Mouse (Mus musculus) MEL (cell line): ENCODE measurements around the gene Gm42421. TPM values are rescaled to one million over a fixed set of nuclear protein-coding genes. Genes with fewer than 3 reads are reported as not detected.

Experiments
- DNase-seq: peaks from one replicate; pipeline ENCODE4 v3.0.0; 2011; ENCODE audit warnings: low read depth, low spot score
- H3K27ac ChIP-seq: 2 replicates; pipeline ENCODE4 v1.5.1; 2012; ENCODE audit warnings: low read depth, mild to moderate bottlenecking, control low read depth, low read length, moderate library complexity; ENCODE audit not compliant: control insufficient read depth
- H3K27me3 ChIP-seq, 2 experiments: fragments of 150-350 bp in 1 of 2; sonication (generic) in 1 of 2; 2 replicates each; pipeline ENCODE4 v1.6.1; 2012; ENCODE audit warnings: low read length in 2 of 2, mild to moderate bottlenecking in 2 of 2, improper control_type of control experiment in 1 of 2, moderate library complexity in 1 of 2; ENCODE audit not compliant: insufficient read depth in 2 of 2, control insufficient read depth in 1 of 2
- H3K36me3 ChIP-seq, 2 experiments: 2 replicates each; pipeline ENCODE4 v1.6.1; 2012 to 2014; ENCODE audit warnings: low read length in 2 of 2, improper control_type of control experiment in 1 of 2, inconsistent platforms in 1 of 2, mild to moderate bottlenecking in 1 of 2; ENCODE audit not compliant: insufficient read depth in 2 of 2, control insufficient read depth in 1 of 2
- H3K4me1 ChIP-seq, 2 experiments: fragments of 150-350 bp in 1 of 2; sonication (generic) in 1 of 2; 2 replicates each; pipeline ENCODE4 v1.6.1; 2012; ENCODE audit warnings: low read length in 2 of 2, improper control_type of control experiment in 1 of 2, mild to moderate bottlenecking in 1 of 2; ENCODE audit not compliant: insufficient read depth in 2 of 2, control insufficient read depth in 1 of 2
- H3K4me3 ChIP-seq, 2 experiments: fragments of 150-350 bp in 1 of 2; sonication (generic) in 1 of 2; 2 replicates each; pipeline ENCODE4 v1.5.1; 2012; ENCODE audit warnings: low read depth in 2 of 2, low read length in 2 of 2, mild to moderate bottlenecking in 2 of 2, moderate library complexity in 2 of 2, control low read depth in 1 of 2, improper control_type of control experiment in 1 of 2; ENCODE audit not compliant: control insufficient read depth in 1 of 2, insufficient read depth in 1 of 2
- H3K79me2 ChIP-seq: 2 replicates; pipeline ENCODE4 v1.6.1; 2012; ENCODE audit warnings: mild to moderate bottlenecking, low read length, moderate library complexity; ENCODE audit not compliant: control insufficient read depth, poor library complexity, insufficient read depth
- H3K9ac ChIP-seq: 2 replicates; pipeline ENCODE4 v1.6.1; 2012; ENCODE audit warnings: low read depth, mild to moderate bottlenecking, control low read depth, low read length, moderate library complexity; ENCODE audit not compliant: control insufficient read depth, poor library complexity, severe bottlenecking
- H3K9me3 ChIP-seq: fragments of 150-350 bp; sonication (generic); replicated peaks from 2 replicates; pipeline ENCODE4 v1.6.1; 2012; ENCODE audit warnings: mild to moderate bottlenecking, low read length, improper control_type of control experiment, moderate library complexity; ENCODE audit not compliant: insufficient read depth
- BHLHE40 ChIP-seq: IDR thresholded peaks from 2 replicates; pipeline ENCODE4 v1.6.1; 2012; ENCODE audit warnings: low read depth, mild to moderate bottlenecking, inconsistent platforms, low read length, improper control_type of control experiment, borderline replicate concordance
- E2F4 ChIP-seq: IDR thresholded peaks from 2 replicates; pipeline ENCODE4 v1.6.1; 2011; ENCODE audit warnings: low read depth, low read length, improper control_type of control experiment, borderline replicate concordance
- ELF1 ChIP-seq: IDR thresholded peaks from 2 replicates; pipeline ENCODE4 v1.6.1; 2014; ENCODE audit warnings: low read depth, mild to moderate bottlenecking, inconsistent platforms, low read length, improper control_type of control experiment, moderate library complexity
- GATA1 ChIP-seq: IDR thresholded peaks from 2 replicates; pipeline ENCODE4 v1.6.1; 2011; ENCODE audit warnings: low read depth, low read length, improper control_type of control experiment
- JUND ChIP-seq: IDR thresholded peaks from 2 replicates; pipeline ENCODE4 v1.6.1; 2011; ENCODE audit warnings: low read depth, mild to moderate bottlenecking, improper control_type of control experiment, low read length
- KAT2A ChIP-seq: conservative IDR thresholded peaks from 2 replicates; pipeline ENCODE4 v1.6.1; 2012; ENCODE audit warnings: low read depth, low read length, improper control_type of control experiment, inconsistent platforms
- MAX ChIP-seq: IDR thresholded peaks from 2 replicates; pipeline ENCODE4 v1.6.1; 2011; ENCODE audit warnings: low read length, improper control_type of control experiment
- MAZ ChIP-seq: IDR thresholded peaks from 2 replicates; pipeline ENCODE4 v1.6.1; 2012; ENCODE audit warnings: low read depth, mild to moderate bottlenecking, inconsistent platforms, low read length, improper control_type of control experiment
- NELFE ChIP-seq: IDR thresholded peaks from 2 replicates; pipeline ENCODE4 v1.6.1; 2011; ENCODE audit warnings: low read depth, low read length, improper control_type of control experiment
- NRF1 ChIP-seq: IDR thresholded peaks from 2 replicates; pipeline ENCODE4 v1.6.1; 2014; ENCODE audit warnings: low read depth, mild to moderate bottlenecking, inconsistent platforms, low read length, improper control_type of control experiment, moderate library complexity; ENCODE audit not compliant: poor library complexity, insufficient read depth, severe bottlenecking
- POLR2A ChIP-seq, 2 experiments: IDR thresholded peaks; 2 replicates each; pipeline ENCODE4 v1.6.1; 2011 to 2012; ENCODE audit warnings: low read length in 2 of 2, mild to moderate bottlenecking in 2 of 2, control low read depth in 1 of 2, improper control_type of control experiment in 1 of 2, low read depth in 1 of 2, moderate library complexity in 1 of 2; ENCODE audit not compliant: control insufficient read depth in 1 of 2, insufficient read depth in 1 of 2, poor library complexity in 1 of 2
- POLR2AphosphoS5 ChIP-seq: IDR thresholded peaks from 2 replicates; pipeline ENCODE4 v1.6.1; 2012; ENCODE audit warnings: low read depth, borderline replicate concordance, mild to moderate bottlenecking, inconsistent platforms, low read length, moderate library complexity, mixed read lengths
- RAD21 ChIP-seq: IDR thresholded peaks from 2 replicates; pipeline ENCODE4 v1.6.1; 2011; ENCODE audit warnings: mild to moderate bottlenecking, low read depth, low read length, improper control_type of control experiment
- RCOR1 ChIP-seq: IDR thresholded peaks from 2 replicates; pipeline ENCODE4 v1.6.1; 2012; ENCODE audit warnings: low read depth, mild to moderate bottlenecking, inconsistent platforms, low read length, improper control_type of control experiment
- SIN3A ChIP-seq: IDR thresholded peaks from 2 replicates; pipeline ENCODE4 v1.6.1; 2012; ENCODE audit warnings: low read length, improper control_type of control experiment, inconsistent platforms
- SMC3 ChIP-seq: IDR thresholded peaks from 2 replicates; pipeline ENCODE4 v1.6.1; 2011; ENCODE audit warnings: low read depth, low read length, improper control_type of control experiment
- TAL1 ChIP-seq: IDR thresholded peaks from 2 replicates; pipeline ENCODE4 v1.6.1; 2012; ENCODE audit warnings: mild to moderate bottlenecking, inconsistent platforms, low read length, moderate library complexity, mixed read lengths
- UBTF ChIP-seq: IDR thresholded peaks from 2 replicates; pipeline ENCODE4 v1.6.1; 2012; ENCODE audit warnings: low read depth, mild to moderate bottlenecking, inconsistent platforms, low read length, improper control_type of control experiment, moderate library complexity, borderline replicate concordance; ENCODE audit not compliant: insufficient read depth
- USF1 ChIP-seq: IDR thresholded peaks from 2 replicates; pipeline ENCODE4 v1.6.1; 2014; ENCODE audit warnings: low read depth, mild to moderate bottlenecking, inconsistent platforms, low read length, improper control_type of control experiment, moderate library complexity
- USF2 ChIP-seq, 2 experiments: IDR thresholded peaks; 2 replicates each; pipeline ENCODE4 v1.6.1; 2011 to 2012; ENCODE audit warnings: improper control_type of control experiment in 2 of 2, low read length in 2 of 2, borderline replicate concordance in 1 of 2, inconsistent platforms in 1 of 2, low read depth in 1 of 2, mild to moderate bottlenecking in 1 of 2; ENCODE audit not compliant: insufficient read depth in 1 of 2
- ZKSCAN1 ChIP-seq: IDR thresholded peaks from 2 replicates; pipeline ENCODE4 v1.6.1; 2012; ENCODE audit warnings: low read depth, mild to moderate bottlenecking, inconsistent platforms, low read length, improper control_type of control experiment, moderate library complexity
- ZMIZ1 ChIP-seq: IDR thresholded peaks from 2 replicates; pipeline ENCODE4 v1.6.1; 2012; ENCODE audit warnings: low read depth, mild to moderate bottlenecking, inconsistent platforms, low read length, improper control_type of control experiment, moderate library complexity
- polyA plus RNA-seq, 2 experiments: library from polyadenylated mRNA; stranded (reverse) in 1 of 2; unstranded in 1 of 2; fragments of >175 nt in 1 of 2; fragments of >200 nt in 1 of 2; gene quantifications; 2 replicates each; pipeline versions ENCODE4 v1.2.1 to v1.2.4; 2012; ENCODE audit warnings: low replicate concordance in 2 of 2, low read depth in 1 of 2; ENCODE audit not compliant: insufficient read length in 2 of 2, insufficient read depth in 1 of 2, missing spikeins in 1 of 2
- total RNA-seq: library from RNA; depleted of rRNA; stranded (reverse); fragments of 300-350 nt; gene quantifications from 2 replicates; pipeline ENCODE4 v1.2.3, GENCODE M21; 2012

Gene Gm42421
- total and polyA plus RNA-seq, 3 experiments, result 0.39 to 0.84 TPM; not detected in 1

DNA sequence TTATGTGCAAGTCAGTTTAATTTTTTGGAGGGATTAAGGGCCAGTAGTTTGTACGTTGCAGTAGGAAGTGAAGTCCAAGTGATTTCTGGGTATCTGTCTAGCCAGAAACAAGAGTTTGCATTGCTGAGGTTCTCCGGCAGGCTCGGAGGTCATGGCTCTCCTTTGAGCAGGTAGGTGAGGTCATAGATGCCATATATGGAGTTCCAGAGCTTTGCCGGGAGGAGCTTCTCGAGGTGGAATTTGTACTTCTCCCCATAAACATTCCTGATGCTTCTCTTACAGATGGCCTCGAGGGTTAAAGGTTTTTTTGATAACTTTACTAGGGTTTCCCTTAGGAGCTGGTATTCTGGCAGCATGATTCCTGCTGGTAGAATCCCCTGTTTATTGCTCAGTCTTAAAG lies 37.2 kb upstream of the Gm42421 start:
- Histone ChIP-seq H3K9ac (no peak overlapping the region), H3K4me3 (no peak overlapping the region), H3K9me3 (no peaks in the 10 kb centered on the region), H3K79me2 (no peaks in the 10 kb centered on the region), H3K36me3 (peaks cover 5 to 9% of the 10 kb centered on the region in 2 experiments), H3K27ac (no peak overlapping the region), H3K27me3 (no peaks in the 10 kb centered on the region), H3K4me1 (peaks cover 2 to 13% of the 10 kb centered on the region in 2 experiments)
- TF ChIP-seq USF2 (IDR thresholded peaks at IDR 0.05; ENCODE audit: borderline replicate concordance in 1 of 2, insufficient read depth in 1 of 2, low read depth in 1 of 2, low read length in 2 of 2), result no peak
- no peak for TF ChIP-seq NRF1
- DNase-seq, result no peak

GRCm38 (mm10) chr5:143892255-143892886 lies 35.6 kb upstream of the Gm42421 start:
- no peak overlapping the region for H3K27ac ChIP-seq
- H3K4me1 ChIP-seq, result peaks cover 2 to 13% of the 10 kb centered on the region in 2 experiments
- no peaks in the 10 kb centered on the region for H3K9me3 ChIP-seq
- H3K79me2 ChIP-seq, result no peaks in the 10 kb centered on the region
- H3K36me3 ChIP-seq, result peaks cover 5 to 8% of the 10 kb centered on the region in 2 experiments
- H3K4me3 ChIP-seq, result no peak overlapping the region
- TF ChIP-seq JUND, result no peak
- no peak for TF ChIP-seq USF1
- TF ChIP-seq RCOR1, result no peak
- TF ChIP-seq SMC3, result no peak
- no peak for TF ChIP-seq BHLHE40
- no peak for TF ChIP-seq RAD21
- TF ChIP-seq POLR2A (IDR thresholded peaks at IDR 0.05; ENCODE audit: control insufficient read depth in 1 of 2, insufficient read depth in 1 of 2, low read depth in 1 of 2, low read length in 2 of 2, poor library complexity in 1 of 2), result no peak
- no peak for TF ChIP-seq ZMIZ1
- no peak for TF ChIP-seq SIN3A
- no peak for TF ChIP-seq KAT2A
- TF ChIP-seq ZKSCAN1, result no peak
- no peak for TF ChIP-seq TAL1
- TF ChIP-seq MAZ, result no peak
- TF ChIP-seq POLR2AphosphoS5, result no peak
- TF ChIP-seq MAX, result no peak
- TF ChIP-seq ELF1, result no peak
- no peak for TF ChIP-seq GATA1
- no peak for TF ChIP-seq E2F4
- TF ChIP-seq UBTF, result no peak
- TF ChIP-seq NELFE, result no peak
- no peak overlapping the region for H3K9ac ChIP-seq
- H3K27me3 ChIP-seq, result no peaks in the 10 kb centered on the region
- no peak for DNase-seq
